Mouse (Mus musculus) embryonic facial prominence, embryonic 11.5 days (tissue): ENCODE measurements around the gene Zfp949. TPM values are rescaled to one million over a fixed set of nuclear protein-coding genes. Genes with fewer than 3 reads are reported as not detected.
A peak's percentile ranks its signal among the peaks of the same experiment; 100 is the strongest.

Experiments
- ATAC-seq: fragments of 200-750 bp; cut with Nextera tagmentation; replicated peaks from 2 replicates; pipeline ENCODE4 v1.8.0; 2017; ENCODE audit warnings: low read depth; ENCODE audit not compliant: insufficient number of reproducible peaks, low FRiP score, low TSS enrichment
- DNase-seq: peaks from one replicate; pipeline ENCODE4 v3.0.0-alpha.2; 2015; ENCODE audit warnings: low spot score
- H3K27ac ChIP-seq: fragments of 300-500 bp; sonication (generic); replicated peaks from 2 replicates; pipeline ENCODE4 v1.5.1; 2014; ENCODE audit warnings: mild to moderate bottlenecking, low read depth, low read length, control low read depth
- H3K27me3 ChIP-seq: fragments of 300-500 bp; sonication (generic); 2 replicates; pipeline ENCODE4 v1.6.1; 2014; ENCODE audit warnings: mild to moderate bottlenecking, low read length, moderate library complexity, mixed read lengths; ENCODE audit not compliant: control insufficient read depth, insufficient read depth
- H3K36me3 ChIP-seq: fragments of 300-500 bp; sonication (generic); replicated peaks from 2 replicates; pipeline ENCODE4 v1.6.1; 2014; ENCODE audit warnings: low read depth, mild to moderate bottlenecking, low read length, moderate library complexity, mixed read lengths; ENCODE audit not compliant: control insufficient read depth, insufficient read depth
- H3K4me1 ChIP-seq: fragments of 300-500 bp; sonication (generic); 2 replicates; pipeline ENCODE4 v1.6.1; 2014; ENCODE audit warnings: low read length, mixed read lengths; ENCODE audit not compliant: control insufficient read depth, insufficient read depth
- H3K4me2 ChIP-seq: fragments of 300-500 bp; sonication (generic); 2 replicates; pipeline ENCODE4 v1.6.1; 2014; ENCODE audit warnings: low read depth, mild to moderate bottlenecking, control low read depth, low read length, moderate library complexity
- H3K4me3 ChIP-seq: fragments of 300-500 bp; sonication (generic); 2 replicates; pipeline ENCODE4 v1.5.1; 2014; ENCODE audit warnings: low read depth, low read length, control low read depth
- H3K9ac ChIP-seq: fragments of 300-500 bp; sonication (generic); replicated peaks from 2 replicates; pipeline ENCODE4 v1.6.1; 2014; ENCODE audit warnings: mild to moderate bottlenecking, control low read depth, low read length
- H3K9me3 ChIP-seq: fragments of 300-500 bp; sonication (generic); replicated peaks from 2 replicates; pipeline ENCODE4 v1.6.1; 2016; ENCODE audit warnings: mild to moderate bottlenecking, low read length, inconsistent platforms, mixed read lengths; ENCODE audit not compliant: control insufficient read depth
- WGBS: fragments of 180-500 bp; shearing (Covaris S2); extraction: QIAGEN DNeasy Blood & Tissue Kit; methylation state at CpG from one replicate; pipeline ENCODE4 v1.1.7; 2014; 5-methylcytosine and 5-hydroxymethylcytosine counted together
- polyA plus RNA-seq: library from polyadenylated mRNA; unstranded; fragments of >200 nt; fragmentation: Nextera tagmentation; extraction: Ambion mirVana; gene quantifications from 2 replicates; pipeline ENCODE4 v1.2.1, GENCODE M21; 2014

Gene Zfp949
- polyA plus RNA-seq, 1 experiment from 2014 or later: 8.2 TPM

DNA sequence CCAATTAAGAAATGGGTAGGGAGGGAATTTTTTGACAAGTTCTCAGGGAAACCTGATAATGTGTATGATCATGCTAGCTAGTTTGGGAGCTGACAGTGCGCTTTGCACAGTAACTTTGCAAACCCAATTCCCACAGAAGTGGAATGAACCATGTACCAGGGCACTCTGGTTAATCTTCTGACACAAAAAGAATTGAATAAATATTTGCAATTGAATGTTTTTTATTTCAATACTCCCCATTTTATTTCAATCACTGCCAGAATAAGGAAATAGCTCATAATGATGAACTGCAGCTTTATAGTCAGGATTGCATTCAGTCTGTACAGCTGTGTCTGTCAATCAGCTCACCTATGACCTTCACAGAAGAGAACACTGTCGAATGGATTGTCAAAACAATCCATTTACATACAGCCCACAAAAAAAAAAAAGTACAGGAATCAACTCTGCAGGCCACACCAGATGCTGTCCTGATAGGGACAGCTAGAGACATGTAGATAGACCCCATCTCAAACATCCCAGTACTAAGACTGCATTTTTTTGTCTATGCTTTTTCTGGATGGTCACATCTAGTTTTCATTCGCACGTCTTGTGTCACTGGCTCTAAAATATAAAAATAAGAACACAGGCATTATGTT lies 26.9 kb upstream of the Zfp949 start:
- peak; percentile 3 for DNase-seq
- ATAC-seq: no peak
- H3K4me2 ChIP-seq: peak overlapping the region; percentile 42
- peaks cover 7% of the 10 kb centered on the region; the same call in 1 of the 2 replicates for H3K36me3 ChIP-seq
- peak overlapping the region; percentile 29; the same call in 1 of the 2 replicates for H3K9ac ChIP-seq
- H3K27ac ChIP-seq: 0 out of 2 replicates have a peak overlapping the region, but pooled peaks have one; percentile 35
- H3K9me3 ChIP-seq: no peaks in the 10 kb centered on the region
- H3K4me1 ChIP-seq: no peaks in the 10 kb centered on the region
- peak overlapping the region; percentile 63 for H3K4me3 ChIP-seq
- 32% methylated on average over 4 of the region's 4 CpGs for WGBS
- no peaks in the 10 kb centered on the region for H3K27me3 ChIP-seq

GRCm38 (mm10) chr9:88521961-88522568 lies 25.8 kb upstream of the Zfp949 start:
- Histone ChIP-seq H3K4me1 (no peaks in the 10 kb centered on the region), H3K27ac (peak overlapping the region; percentile 78), H3K27me3 (no peaks in the 10 kb centered on the region), H3K36me3 (peaks cover 7% of the 10 kb centered on the region; the same call in 1 of the 2 replicates), H3K9me3 (no peaks in the 10 kb centered on the region), H3K4me3 (peak overlapping the region; percentile 63), H3K9ac (peak overlapping the region; percentile 90), H3K4me2 (peak overlapping the region; percentile 42)
- 0% methylated on average over 10 of the region's 10 CpGs for WGBS
- DNase-seq (peak; percentile 20), ATAC-seq (no peak)

DNA sequence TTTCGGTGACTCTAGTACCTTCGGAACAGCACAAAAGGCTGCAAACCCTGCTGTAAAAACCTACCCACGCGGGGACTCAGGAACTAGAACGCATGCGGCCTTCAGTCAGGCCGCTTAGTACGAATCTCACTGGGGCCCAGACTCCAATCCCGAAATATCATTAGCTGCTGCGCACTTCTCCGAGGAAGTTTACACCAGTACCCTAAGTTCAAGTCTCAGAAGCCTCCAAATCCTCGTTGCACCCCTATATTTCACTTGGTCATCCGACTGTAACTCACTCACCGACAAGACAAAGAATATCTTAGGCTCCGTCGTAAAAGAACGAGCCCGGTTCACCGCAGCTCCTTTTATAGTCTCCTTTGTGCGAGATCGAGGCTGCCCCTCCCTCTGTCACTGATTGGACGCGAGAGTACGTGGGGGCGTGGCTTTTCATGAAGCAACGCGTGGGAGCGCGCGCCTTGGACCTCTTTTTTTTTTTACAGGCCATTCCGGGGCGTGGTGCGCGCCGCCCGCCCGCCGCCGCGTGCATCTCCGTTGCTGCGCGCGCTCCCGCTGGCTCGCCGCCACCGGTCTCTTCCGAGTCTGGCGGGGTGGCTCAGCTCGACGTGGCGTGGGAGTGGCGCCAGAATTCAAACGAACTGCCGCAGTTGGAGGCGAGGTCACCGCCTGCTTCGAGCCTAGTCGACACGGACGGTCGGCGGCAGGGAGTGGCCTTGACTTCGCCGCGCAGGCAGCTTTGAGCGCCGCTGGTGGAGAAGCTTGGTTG lies 25.1 kb upstream of the Zfp949 start:
- H3K27ac ChIP-seq: peak overlapping the region; percentile 78
- ATAC-seq: peak; percentile 81
- peak overlapping the region; percentile 90 for H3K9ac ChIP-seq
- under 1% methylated on average over 69 of the region's 69 CpGs for WGBS
- H3K4me2 ChIP-seq: peak overlapping the region; percentile 74
- peaks cover 7% of the 10 kb centered on the region; the same call in 1 of the 2 replicates for H3K36me3 ChIP-seq
- DNase-seq: peak; percentile 99
- H3K4me1 ChIP-seq: no peaks in the 10 kb centered on the region
- no peaks in the 10 kb centered on the region for H3K9me3 ChIP-seq
- H3K4me3 ChIP-seq: peak overlapping the region; percentile 63
- H3K27me3 ChIP-seq: no peaks in the 10 kb centered on the region

GRCm38 (mm10) chr9:88523335-88523668 lies 24.5 kb upstream of the Zfp949 start:
- Histone ChIP-seq H3K36me3 (peaks cover 7% of the 10 kb centered on the region; the same call in 1 of the 2 replicates), H3K4me1 (no peaks in the 10 kb centered on the region), H3K9ac (peak overlapping the region; percentile 90), H3K9me3 (no peaks in the 10 kb centered on the region), H3K27me3 (no peaks in the 10 kb centered on the region), H3K4me2 (peak overlapping the region; percentile 74), H3K27ac (peak overlapping the region; percentile 63), H3K4me3 (peak overlapping the region; percentile 63)
- DNase-seq (no peak), ATAC-seq (no peak; the same call in 1 of the 2 replicates)
- 1% methylated on average over 16 of the region's 16 CpGs for WGBS

DNA sequence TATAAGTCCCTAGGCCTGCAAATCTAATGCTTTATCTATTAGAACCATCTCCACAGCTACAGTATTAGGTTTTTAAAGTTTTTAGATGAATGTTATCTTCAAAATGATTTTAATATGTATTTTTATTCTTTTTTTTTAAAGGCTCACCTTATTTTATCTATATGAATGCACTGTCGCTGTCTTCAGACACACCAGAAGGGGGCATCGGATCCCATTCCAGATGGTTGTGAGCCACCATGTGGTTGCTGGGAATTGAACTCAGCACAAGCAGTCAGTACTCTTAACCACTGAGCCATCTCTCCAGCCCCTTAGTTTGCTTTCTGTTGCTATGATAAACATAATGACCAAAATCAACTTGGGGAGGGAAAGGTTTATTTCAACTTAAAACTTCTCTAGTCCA lies 23.5 kb upstream of the Zfp949 start:
- WGBS: 93% methylated on average over 2 of the region's 2 CpGs
- ATAC-seq (no peak), DNase-seq (no peak)
- Histone ChIP-seq H3K9ac (no peak overlapping the region), H3K36me3 (peaks cover 7% of the 10 kb centered on the region; the same call in 1 of the 2 replicates), H3K4me3 (no peak overlapping the region), H3K4me1 (no peaks in the 10 kb centered on the region), H3K27ac (no peak overlapping the region), H3K27me3 (no peaks in the 10 kb centered on the region), H3K4me2 (no peak overlapping the region), H3K9me3 (no peaks in the 10 kb centered on the region)

DNA sequence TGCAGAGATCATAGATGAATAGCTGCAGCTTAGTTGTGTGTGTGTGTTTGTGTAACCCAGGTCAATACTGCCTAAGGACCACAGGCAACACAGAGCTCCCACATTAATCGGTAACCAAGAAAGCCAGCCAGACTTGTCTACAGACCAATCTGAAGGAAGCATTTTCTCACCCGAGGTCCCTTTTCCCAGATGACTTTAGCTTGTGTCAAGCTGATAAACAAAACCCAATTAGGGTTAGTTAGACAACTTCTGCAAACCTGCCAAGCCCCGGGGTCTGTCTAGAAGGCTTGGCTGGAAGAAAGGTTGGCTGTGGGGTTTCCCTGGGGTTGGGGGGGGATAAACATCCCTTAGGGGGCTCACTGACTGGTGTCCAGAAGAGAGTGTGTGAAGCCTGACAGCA lies 23.0 kb upstream of the Zfp949 start:
- H3K27me3 ChIP-seq: no peaks in the 10 kb centered on the region
- ATAC-seq (no peak), DNase-seq (no peak)
- no peaks in the 10 kb centered on the region for H3K4me1 ChIP-seq
- no peaks in the 10 kb centered on the region for H3K9me3 ChIP-seq
- no peak overlapping the region for H3K9ac ChIP-seq
- H3K4me2 ChIP-seq: no peak overlapping the region
- WGBS: 76% methylated on average over 3 of the region's 3 CpGs
- H3K27ac ChIP-seq: no peak overlapping the region
- peaks cover 7% of the 10 kb centered on the region; the same call in 1 of the 2 replicates for H3K36me3 ChIP-seq
- H3K4me3 ChIP-seq: no peak overlapping the region

DNA sequence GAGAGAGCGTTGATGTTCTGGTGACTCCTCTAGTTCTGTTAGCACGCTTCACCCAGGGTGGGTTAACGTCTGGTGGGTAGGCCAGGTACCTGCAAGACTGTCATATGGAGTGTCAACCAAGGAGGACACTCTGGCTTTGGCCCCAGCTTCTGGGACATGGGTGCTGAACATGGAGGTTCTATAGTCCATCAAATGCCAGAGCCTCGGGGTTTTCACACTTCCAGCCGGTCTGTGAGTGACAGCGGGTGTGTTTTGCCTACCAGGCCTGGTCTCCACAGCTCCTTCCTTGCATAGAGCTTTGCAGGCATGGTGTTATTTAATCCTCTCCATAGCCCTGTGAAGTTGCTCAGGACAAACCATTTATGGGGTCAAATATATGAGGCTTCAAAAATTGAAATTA lies 22.5 kb upstream of the Zfp949 start:
- H3K9me3 ChIP-seq: no peaks in the 10 kb centered on the region
- H3K27ac ChIP-seq: no peak overlapping the region
- no peaks in the 10 kb centered on the region for H3K27me3 ChIP-seq
- no peak overlapping the region for H3K9ac ChIP-seq
- 86% methylated on average over 6 of the region's 6 CpGs for WGBS
- no peak overlapping the region for H3K4me3 ChIP-seq
- no peak for ATAC-seq
- H3K4me1 ChIP-seq: no peaks in the 10 kb centered on the region
- no peak for DNase-seq
- no peak overlapping the region for H3K4me2 ChIP-seq
- H3K36me3 ChIP-seq: peaks cover 7% of the 10 kb centered on the region; the same call in 1 of the 2 replicates

DNA sequence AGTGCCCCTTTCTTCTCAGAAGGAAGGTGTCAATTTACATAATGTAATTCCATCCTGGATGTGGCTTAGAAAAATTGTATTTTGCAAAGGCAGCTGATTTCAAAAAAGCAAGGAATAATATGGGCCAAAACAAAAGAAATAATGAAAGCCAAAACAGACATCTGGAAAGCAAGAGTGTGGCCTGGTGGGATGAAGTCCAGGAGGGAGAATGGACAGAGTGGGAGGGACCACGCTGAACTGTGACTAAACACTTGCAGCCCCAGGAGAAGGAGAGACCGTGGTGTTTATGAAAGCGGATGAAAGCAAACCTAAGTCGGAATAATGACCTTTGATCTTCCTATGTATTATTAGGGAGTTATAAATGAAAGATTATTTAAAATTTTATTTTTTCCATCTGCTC lies 19.9 kb upstream of the Zfp949 start:
- DNase-seq: peak; percentile 22
- no peak overlapping the region for H3K4me3 ChIP-seq
- H3K9ac ChIP-seq: no peak overlapping the region
- no peak overlapping the region for H3K27ac ChIP-seq
- H3K4me1 ChIP-seq: no peaks in the 10 kb centered on the region
- H3K4me2 ChIP-seq: no peak overlapping the region
- no peaks in the 10 kb centered on the region for H3K9me3 ChIP-seq
- H3K27me3 ChIP-seq: no peaks in the 10 kb centered on the region
- WGBS: 65% methylated on average over 4 of the region's 4 CpGs
- H3K36me3 ChIP-seq: no peaks in the 10 kb centered on the region
- ATAC-seq: no peak
